ENCODE assay signal across 9 mouse cellular contexts in the genomic region with DNA sequence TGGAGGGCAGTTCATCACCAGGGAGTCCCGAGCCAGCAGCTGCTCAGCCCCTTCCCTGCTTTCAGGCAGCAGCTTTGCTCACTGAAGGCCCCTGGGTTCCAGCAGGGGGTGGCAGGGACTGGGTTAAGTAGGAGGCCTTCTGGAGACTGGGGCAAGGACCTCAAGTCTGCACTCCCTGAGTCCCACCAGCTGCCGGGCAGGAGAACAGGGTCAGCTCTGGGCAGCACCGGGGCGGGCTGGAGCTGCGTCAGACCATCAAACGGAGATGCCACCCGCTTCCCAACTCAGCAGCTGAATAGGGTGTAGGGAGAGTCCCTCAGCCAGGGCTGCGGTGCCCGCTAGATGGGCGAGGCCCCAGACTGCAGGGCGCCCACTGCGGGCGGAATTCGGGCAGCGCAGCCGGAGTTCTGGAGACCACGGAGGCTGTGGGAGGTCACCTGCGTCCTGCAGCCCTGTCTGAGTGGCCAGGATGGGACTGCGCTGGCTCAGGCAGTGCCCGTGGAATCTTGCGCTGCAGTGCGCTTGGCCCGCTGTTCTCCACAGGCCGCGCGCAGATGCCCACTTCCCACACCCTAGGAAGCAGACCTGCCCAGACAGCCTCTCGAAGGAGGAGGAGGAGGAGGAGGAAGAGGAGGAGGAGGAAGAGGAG. TPM values are rescaled to one million over a fixed set of nuclear protein-coding genes. Genes with fewer than 3 reads are reported as not detected.
A peak's percentile ranks its signal among the peaks of the same experiment; 100 is the strongest.
DNase-seq lines count a peak whose midpoint lies in the region; ATAC-seq and TF ChIP-seq lines count a peak whose summit lies in the region.
"Had no signal": no experiment of that assay in that cellular context is flagged by ENCODE, and none has a peak within 500 bp of the region (broad histone marks: within the 10 kb centered on the region; RNA-seq: fewer than 3 reads in every experiment).

No protein-coding gene starts in this region.

- peaks cover 7% of the 10 kb centered on the region for H3K27me3 ChIP-seq in embryonic facial prominence, embryonic 11.5 days (ENCODE audit: control insufficient read depth, insufficient read depth, low read length)
- peaks cover 47% of the 10 kb centered on the region for H3K27me3 ChIP-seq in heart, embryonic 15.5 days
- 0 out of 2 replicates have a peak, but pooled peaks cover 2% of the 10 kb centered on the region for H3K27me3 ChIP-seq in neural tube, embryonic 11.5 days (ENCODE audit: control insufficient read depth, insufficient read depth, low read length)
- H3K27me3 ChIP-seq in thymus, adult 2 months (ENCODE audit: control insufficient read depth, insufficient read depth, low read length) = no peaks in the 10 kb centered on the region; the same call in 1 of the 2 replicates

- H3K36me3 ChIP-seq in ES-E14 (ENCODE audit: control insufficient read depth, insufficient read depth, low read length, poor library complexity, severe bottlenecking) = no peaks in the 10 kb centered on the region
- no peaks in the 10 kb centered on the region for H3K36me3 ChIP-seq in embryonic facial prominence, embryonic 11.5 days (replicated peaks; ENCODE audit: control insufficient read depth, insufficient read depth, low read depth, low read length)
- no peaks in the 10 kb centered on the region for H3K36me3 ChIP-seq in heart, embryonic 15.5 days
- no peaks in the 10 kb centered on the region for H3K36me3 ChIP-seq in neural tube, embryonic 11.5 days (ENCODE audit: control insufficient read depth, insufficient read depth, low read length)
- H3K36me3 ChIP-seq in thymus, adult 2 months (ENCODE audit: control insufficient read depth, insufficient read depth, low read length) = no peaks in the 10 kb centered on the region

- ATAC-seq in embryonic facial prominence, embryonic 11.5 days (replicated peaks; ENCODE audit: insufficient number of reproducible peaks, low FRiP score, low TSS enrichment, low read depth) = peak; percentile 86
- ATAC-seq in heart, embryonic 15.5 days (replicated peaks; ENCODE audit: insufficient number of reproducible peaks, insufficient read depth, low FRiP score, low read depth) = peak; percentile 35; the same call in 1 of the 2 replicates
- peak; percentile 74 for ATAC-seq in neural tube, embryonic 11.5 days (ENCODE audit: insufficient read depth, low FRiP score, low TSS enrichment)
- no peak for ATAC-seq in erythroblast, adult 5-6 weeks (replicated peaks; ENCODE audit: low FRiP score, poor library complexity, severe bottlenecking)

- no peak for TF ChIP-seq CTCF in thymus, adult 2 months (IDR thresholded peaks at IDR 0.05; ENCODE audit: borderline replicate concordance, control insufficient read depth, extremely low read depth, insufficient read depth, low read length, poor library complexity)

- peak overlapping the region; percentile 52 to 53; a peak in 3 of 4 replicates for H3K4me3 ChIP-seq in ES-E14 (ENCODE audit: insufficient read depth in 1 of 2, low read depth in 1 of 2, low read length in 2 of 2, poor library complexity in 1 of 2, severe bottlenecking in 1 of 2)
- H3K4me3 ChIP-seq in embryonic facial prominence, embryonic 11.5 days (ENCODE audit: low read depth, low read length) = peak overlapping the region; percentile 25
- peak overlapping the region; percentile 29 for H3K4me3 ChIP-seq in heart, embryonic 15.5 days
- H3K4me3 ChIP-seq in neural tube, embryonic 11.5 days (ENCODE audit: low read depth, low read length) = peak overlapping the region; percentile 34
- H3K4me3 ChIP-seq in thymus, adult 2 months (ENCODE audit: control insufficient read depth, insufficient read depth, low read length) = no peak overlapping the region

- H3K9ac ChIP-seq in ES-E14 (ENCODE audit: insufficient read depth, low read depth, low read length, poor library complexity, severe bottlenecking) = peak overlapping the region; percentile 0; the same call in 1 of the 2 replicates
- H3K9ac ChIP-seq in embryonic facial prominence, embryonic 11.5 days (replicated peaks; ENCODE audit: low read length) = peak overlapping the region; percentile 47
- no peak overlapping the region for H3K9ac ChIP-seq in heart, embryonic 15.5 days
- H3K9ac ChIP-seq in neural tube, embryonic 11.5 days (ENCODE audit: low read length) = peak overlapping the region; percentile 49

- no peak for TF ChIP-seq POLR2A in thymus, adult 2 months (IDR thresholded peaks at IDR 0.05; ENCODE audit: control insufficient read depth, extremely low read depth, insufficient read depth, low read length, poor library complexity)

- WGBS in embryonic facial prominence, embryonic 11.5 days = 2% methylated on average over 25 of the region's 27 CpGs
- WGBS in heart, embryonic 15.5 days = 2% methylated on average over 27 of the region's 27 CpGs
- 1% methylated on average over 27 of the region's 27 CpGs for WGBS in neural tube, embryonic 11.5 days
- 6% methylated on average over 27 of the region's 27 CpGs for WGBS in thymus, adult 2 months

- DNase-seq in 3134 (ENCODE audit: extremely low read depth, insufficient read length, low spot score) (peak; percentile 5), ES-E14 (ENCODE audit: low read depth, low spot score) (no peak)
- peak; percentile 56 for DNase-seq in embryonic facial prominence, embryonic 11.5 days (ENCODE audit: low spot score)
- peak; percentile 25 to 29 for DNase-seq in left cerebral cortex, adult 8-10 months (ENCODE audit: low spot score in 2 of 2)
- peak; percentile 69 for DNase-seq in neural tube, embryonic 11.5 days (ENCODE audit: low spot score)
- DNase-seq in thymus, adult 2 months = no peak

- no peak overlapping the region for H3K27ac ChIP-seq in ES-E14 (ENCODE audit: insufficient read depth, low read depth, low read length, poor library complexity, severe bottlenecking)
- no peak overlapping the region for H3K27ac ChIP-seq in embryonic facial prominence, embryonic 11.5 days (replicated peaks; ENCODE audit: low read depth, low read length)
- H3K27ac ChIP-seq in heart, embryonic 15.5 days = no peak overlapping the region
- H3K27ac ChIP-seq in neural tube, embryonic 11.5 days (ENCODE audit: low read depth, low read length) = no peak overlapping the region
- H3K27ac ChIP-seq in thymus, adult 2 months (ENCODE audit: control insufficient read depth, insufficient read depth, low read length) = no peak overlapping the region

- in situ Hi-C loops in ES-E14 (cut with MboI; ENCODE audit: low sequenced_read_pairs in 2 of 2, unreplicated experiment in 2 of 2) = no loop called here

- no peaks in the 10 kb centered on the region for H3K9me3 ChIP-seq in ES-E14 (ENCODE audit: control insufficient read depth, insufficient read depth, low read depth, low read length)
- H3K9me3 ChIP-seq in embryonic facial prominence, embryonic 11.5 days (replicated peaks; ENCODE audit: control insufficient read depth, low read length) = no peaks in the 10 kb centered on the region
- H3K9me3 ChIP-seq in heart, embryonic 15.5 days (replicated peaks) = no peaks in the 10 kb centered on the region
- no peaks in the 10 kb centered on the region for H3K9me3 ChIP-seq in neural tube, embryonic 11.5 days (ENCODE audit: control insufficient read depth, low read length)

- H3K4me2 ChIP-seq in embryonic facial prominence, embryonic 11.5 days (ENCODE audit: low read depth, low read length) = peak overlapping the region; percentile 60
- peak overlapping the region; percentile 56 for H3K4me2 ChIP-seq in heart, embryonic 15.5 days
- H3K4me2 ChIP-seq in neural tube, embryonic 11.5 days (ENCODE audit: low read depth) = peak overlapping the region; percentile 59

- H3K4me1 ChIP-seq in ES-E14 (ENCODE audit: control insufficient read depth in 2 of 2, insufficient read depth in 2 of 2, low read length in 2 of 2, poor library complexity in 1 of 2) = no peaks in the 10 kb centered on the region
- H3K4me1 ChIP-seq in embryonic facial prominence, embryonic 11.5 days (ENCODE audit: control insufficient read depth, insufficient read depth, low read length) = no peaks in the 10 kb centered on the region
- H3K4me1 ChIP-seq in heart, embryonic 15.5 days (replicated peaks) = peaks cover 9% of the 10 kb centered on the region
- H3K4me1 ChIP-seq in neural tube, embryonic 11.5 days (ENCODE audit: control insufficient read depth, insufficient read depth, low read length) = peaks cover 3% of the 10 kb centered on the region; the same call in 1 of the 2 replicates
- no peaks in the 10 kb centered on the region for H3K4me1 ChIP-seq in thymus, adult 2 months (replicated peaks; ENCODE audit: control insufficient read depth, insufficient read depth, low read length)

TF ChIP-seq in ES-E14, 5 proteins besides CTCF, POLR2A, EP300 and RAD21:
- TF ChIP-seq HCFC1 (IDR thresholded peaks at IDR 0.05; ENCODE audit: borderline replicate concordance, insufficient read depth, low read length) (no peak), ZNF384 (IDR thresholded peaks at IDR 0.05; ENCODE audit: low read depth, low read length) (no peak), ZC3H11A (IDR thresholded peaks at IDR 0.05; ENCODE audit: borderline replicate concordance, low read depth, low read length) (no peak), CHD2 (IDR thresholded peaks at IDR 0.05; ENCODE audit: low read depth, low read length) (no peak), MAFK (IDR thresholded peaks at IDR 0.05; ENCODE audit: insufficient read depth, low read depth, low read length) (no peak)

RNA-seq across cellular contexts. Expression of a gene that starts 4.3 kb away (rescaled TPM):
- not detected in 2 replicates for total RNA-seq in ES-E14 (2012; rRNA removed)
- 0.90 and 0.91 TPM in 2 replicates for polyA plus RNA-seq in embryonic facial prominence, embryonic 11.5 days (2014; fragmentation: Nextera tagmentation; extraction: Ambion mirVana)
- polyA plus RNA-seq in heart, embryonic 15.5 days (2015; fragmentation: Nextera tagmentation; extraction: Ambion mirVana) = 0.08 and 0.16 TPM in 2 replicates
- 10 to 100 TPM; 44.9 to 56.5 (median 48.9) TPM for total RNA-seq in left cerebral cortex, adult 8-10 months (2022)
- polyA plus RNA-seq in neural tube, embryonic 11.5 days (2014; fragmentation: Nextera tagmentation; extraction: Ambion mirVana) = 0.93 and 1.2 TPM in 2 replicates
- not detected in 2 replicates for total RNA-seq in erythroblast, adult 5-6 weeks (2015; ENCODE audit: low replicate concordance)
- total RNA-seq in erythroblast, adult 5-6 weeks (2017; ENCODE audit: low replicate concordance) = not detected in 2 replicates
- not detected in 2 replicates for polyA plus RNA-seq in thymus, adult 2 months (2012; rRNA removed)
- polyA plus RNA-seq: small intestine, adult 2 months had no signal

Comparison
In these comparisons a context has a peak if more than half of its experiments do, and no peak if none do; other contexts are left out.
1. DNase-seq: peak in 3134 (single experiment), embryonic facial prominence, embryonic 11.5 days (single experiment), left cerebral cortex, adult 8-10 months (2 of 2) and neural tube, embryonic 11.5 days (single experiment); none in ES-E14 (single experiment) and thymus, adult 2 months (single experiment).
2. Peak in every context shown above with its lines, with median percentiles within 50 percentile points of each other: H3K4me2 ChIP-seq.